Mouse (Mus musculus) intestine, postnatal 0 days (tissue): Measurements from ENCODE around the gene Gm3642. TPM values are rescaled to one million over a fixed set of nuclear protein-coding genes. Genes with fewer than 3 reads are reported as not detected.
"Not testable (repeated sequence)": the region's sequence is repeated elsewhere in the genome, so short reads cannot be mapped to it uniquely, and the experiment has no call there.

ENCODE experiments used
- ATAC-seq: fragments of 200-750 bp; cut with Nextera tagmentation; 2 replicates; pipeline ENCODE4 v1.8.0; 2017; ENCODE audit warnings: mild to moderate bottlenecking, moderate TSS enrichment, moderate library complexity
- H3K27ac ChIP-seq: fragments of 300-500 bp; sonication (generic); 2 replicates; pipeline ENCODE4 v1.5.1; 2014; ENCODE audit warnings: mild to moderate bottlenecking, low read depth, low read length, moderate library complexity
- H3K27me3 ChIP-seq: fragments of 300-500 bp; sonication (generic); replicated peaks from 2 replicates; pipeline ENCODE4 v1.6.1; 2014; ENCODE audit warnings: low read length, mixed read lengths; ENCODE audit not compliant: control insufficient read depth, insufficient read depth
- H3K36me3 ChIP-seq: fragments of 300-500 bp; sonication (generic); 2 replicates; pipeline ENCODE4 v1.6.1; 2014; ENCODE audit warnings: mild to moderate bottlenecking, moderate library complexity; ENCODE audit not compliant: control insufficient read depth, insufficient read depth
- H3K4me1 ChIP-seq: fragments of 300-500 bp; sonication (generic); replicated peaks from 2 replicates; pipeline ENCODE4 v1.6.1; 2014; ENCODE audit warnings: antibody characterized with exemption, low read length, mixed read lengths; ENCODE audit not compliant: control insufficient read depth, insufficient read depth
- H3K4me2 ChIP-seq: fragments of 300-500 bp; sonication (generic); replicated peaks from 2 replicates; pipeline ENCODE4 v1.6.1; 2014; ENCODE audit warnings: low read depth, mild to moderate bottlenecking, moderate library complexity
- H3K4me3 ChIP-seq: fragments of 300-500 bp; sonication (generic); 2 replicates; pipeline ENCODE4 v1.5.1; 2014; ENCODE audit warnings: low read depth, low read length
- H3K9ac ChIP-seq: fragments of 300-500 bp; sonication (generic); 2 replicates; pipeline ENCODE4 v1.6.1; 2014; ENCODE audit warnings: mild to moderate bottlenecking, low read depth, low read length
- H3K9me3 ChIP-seq: fragments of 300-500 bp; sonication (generic); 2 replicates; pipeline ENCODE4 v1.6.1; 2016; ENCODE audit warnings: mixed run types; ENCODE audit not compliant: control insufficient read depth
- WGBS: fragments of 180-500 bp; shearing (Covaris S2); extraction: QIAGEN DNeasy Blood & Tissue Kit; methylation state at CpG from one replicate; pipeline ENCODE4 v1.1.7; 2014; 5-methylcytosine and 5-hydroxymethylcytosine counted together
- polyA plus RNA-seq: library from polyadenylated mRNA; unstranded; fragments of >200 nt; fragmentation: Nextera tagmentation; extraction: Ambion mirVana; gene quantifications from 2 replicates; pipeline ENCODE4 v1.2.1, GENCODE M21; 2015

The Gm3642 gene
- polyA plus RNA-seq = not detected in 2 replicates

DNA sequence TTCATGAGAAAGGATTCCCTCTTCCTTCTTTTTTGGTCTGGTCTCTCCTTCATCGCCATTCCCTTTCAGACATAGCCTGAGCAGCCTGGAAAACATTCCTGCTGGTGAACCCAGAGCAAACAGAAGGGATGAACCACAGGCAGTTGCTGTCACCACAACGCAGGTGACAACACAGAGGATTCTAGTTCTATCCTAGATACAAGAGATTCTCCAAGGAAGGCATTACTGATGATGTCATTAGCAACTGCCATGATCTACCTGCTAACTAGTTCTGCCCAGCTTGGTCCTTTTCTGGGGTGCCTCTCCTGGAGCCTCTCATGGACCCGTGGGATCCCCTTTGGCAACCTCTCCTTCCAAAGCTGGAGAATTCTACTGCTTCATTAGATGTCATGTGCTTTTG, at the start of gene Gm3642:
TSS of gene Gm3642 (minus strand) at position 101 of the 400 bp plus-strand sequence.
- H3K4me1 ChIP-seq, H3K9me3 ChIP-seq, H3K27ac ChIP-seq, H3K36me3 ChIP-seq, H3K4me3 ChIP-seq, H3K27me3 ChIP-seq, H3K4me2 ChIP-seq, ATAC-seq, H3K9ac ChIP-seq: not testable (repeated sequence)
- WGBS = no CpG with 5 or more reads among the region's 3 CpGs

DNA sequence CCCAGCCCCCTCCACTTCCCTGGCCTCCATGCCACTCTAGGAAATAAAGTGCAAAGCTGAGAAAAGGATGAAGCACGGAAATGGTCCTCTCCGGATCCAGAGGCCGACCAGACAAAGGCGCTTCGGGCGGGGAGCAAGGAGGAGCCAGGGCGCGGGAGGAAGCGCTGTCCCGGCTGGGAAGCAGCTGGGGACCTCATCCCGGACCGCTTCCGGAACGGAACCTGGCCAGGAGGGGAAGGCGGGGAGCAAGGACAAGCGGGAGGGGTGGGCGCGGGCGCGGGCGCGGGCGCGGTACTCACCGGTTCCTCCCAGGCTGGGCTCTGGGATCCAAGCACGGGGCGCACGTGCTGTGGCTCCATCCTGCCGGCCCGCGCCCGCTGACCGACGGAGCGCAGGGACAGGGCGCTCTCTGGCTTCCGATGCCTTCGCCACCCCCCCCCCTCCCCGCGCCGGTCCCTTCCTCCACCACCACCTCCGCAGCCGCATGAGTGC, 49.5 kb upstream of the Gm3642 start, which contains the start of gene Gm3667:
TSS of gene Gm3667 (minus strand) at position 442 of the 492 bp plus-strand sequence.
- H3K4me1 ChIP-seq, H3K27me3 ChIP-seq, H3K36me3 ChIP-seq, H3K9ac ChIP-seq, ATAC-seq, H3K27ac ChIP-seq, H3K9me3 ChIP-seq: not testable (repeated sequence)
- Histone ChIP-seq H3K4me2 (peak within 1 kb of the TSS; percentile 62), H3K4me3 (peak within 1 kb of the TSS; percentile 20; the same call in 1 of the 2 replicates)
- WGBS = 0% methylated on average over 11 of the region's 43 CpGs

DNA sequence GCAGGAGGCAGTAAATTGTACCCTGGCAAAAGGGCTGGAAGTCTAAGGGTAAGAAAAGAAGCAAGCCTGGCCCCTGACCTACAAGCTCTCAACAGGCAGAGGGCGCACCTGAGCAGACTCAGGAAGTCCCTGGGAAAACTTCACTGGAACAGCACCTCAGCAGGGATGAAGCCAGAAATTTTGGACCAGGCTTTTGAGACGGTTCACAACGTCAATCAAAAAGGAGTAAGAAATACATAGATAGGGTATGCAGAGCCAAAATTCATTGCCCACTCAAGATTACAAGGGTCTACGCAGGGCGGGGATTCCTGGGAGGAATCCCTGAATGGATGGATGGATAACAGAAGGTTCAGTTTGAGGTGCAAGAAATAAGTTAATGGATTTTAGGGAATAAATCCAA, 48.7 kb upstream of the Gm3642 start:
- not testable (repeated sequence) for ATAC-seq, H3K27me3 ChIP-seq, H3K27ac ChIP-seq, H3K9me3 ChIP-seq, H3K4me1 ChIP-seq, H3K36me3 ChIP-seq, H3K9ac ChIP-seq, H3K4me3 ChIP-seq
- peak overlapping the region; percentile 62; the same call in 1 of the 2 replicates for H3K4me2 ChIP-seq
- 9% methylated on average over 4 of the region's 5 CpGs for WGBS

DNA sequence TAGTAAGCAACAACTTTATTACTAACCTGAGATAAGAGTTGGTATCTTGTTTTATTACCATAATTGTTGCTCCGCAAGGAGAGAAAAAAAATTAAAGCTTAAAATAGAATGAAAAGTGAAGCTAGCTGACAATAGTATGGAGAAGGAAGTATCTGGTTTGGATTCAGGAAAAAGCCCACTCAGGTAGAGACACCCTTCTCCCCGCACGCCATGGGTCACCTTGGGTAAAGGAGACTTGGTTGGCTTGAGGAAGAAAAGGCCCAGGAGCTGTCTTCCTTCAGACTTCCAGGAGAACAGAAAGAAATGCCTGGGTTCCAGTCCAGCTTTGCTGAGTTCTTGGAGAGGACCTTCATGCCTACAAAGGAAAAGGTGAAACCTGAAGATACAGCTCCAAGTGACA, 16.8 kb downstream of the Gm3642 start:
- not testable (repeated sequence) for H3K4me3 ChIP-seq, H3K9me3 ChIP-seq, H3K4me2 ChIP-seq, H3K36me3 ChIP-seq, H3K27ac ChIP-seq, ATAC-seq, H3K4me1 ChIP-seq, H3K9ac ChIP-seq, H3K27me3 ChIP-seq
- 64% methylated on average over 3 of the region's 3 CpGs for WGBS

Other genes with a start within 250 kb of the Gm3642 start
- gene Gm3629, start 249.7 kb downstream of the Gm3642 start, polyA plus RNA-seq = 0.29 TPM in 1 of 2 replicates, not detected in the other
- not detected in 2 replicates for gene Gm3460, start 217.9 kb downstream of the Gm3642 start, polyA plus RNA-seq
- gene Gm10251, start 156.1 kb downstream of the Gm3642 start, polyA plus RNA-seq = 0.08 TPM in 1 of 2 replicates, not detected in the other
- gene Gm8050, start 120.1 kb downstream of the Gm3642 start, polyA plus RNA-seq = not detected in 2 replicates
- gene Gm3636, start 98.0 kb downstream of the Gm3642 start, polyA plus RNA-seq = 1.2 and 1.3 TPM in 2 replicates
- not detected in 2 replicates for gene Gm8362, start 65.9 kb downstream of the Gm3642 start, polyA plus RNA-seq
- gene Gm3667, start 49.7 kb upstream of the Gm3642 start, polyA plus RNA-seq = 0.17 TPM in 1 of 2 replicates, not detected in the other
- not detected in 2 replicates for gene Gm6356, start 133.5 kb upstream of the Gm3642 start, polyA plus RNA-seq
- 0.08 TPM in 1 of 2 replicates, not detected in the other for gene Gm10406, start 187.1 kb upstream of the Gm3642 start, polyA plus RNA-seq
- not detected in 2 replicates for gene Gm3685, start 204.7 kb upstream of the Gm3642 start, polyA plus RNA-seq